Mouse (Mus musculus): ENCODE measurements around the gene Gm20909. TPM values are rescaled to one million over a fixed set of nuclear protein-coding genes. Genes with fewer than 3 reads are reported as not detected.

The Gm20909 gene
- polyA plus RNA-seq (2014; fragmentation: Illumina TruSeq; extraction: RNeasy Lipid Tissue Mini Kit (QIAGEN cat#74804); ENCODE audit: low replicate concordance) = not detected

DNA sequence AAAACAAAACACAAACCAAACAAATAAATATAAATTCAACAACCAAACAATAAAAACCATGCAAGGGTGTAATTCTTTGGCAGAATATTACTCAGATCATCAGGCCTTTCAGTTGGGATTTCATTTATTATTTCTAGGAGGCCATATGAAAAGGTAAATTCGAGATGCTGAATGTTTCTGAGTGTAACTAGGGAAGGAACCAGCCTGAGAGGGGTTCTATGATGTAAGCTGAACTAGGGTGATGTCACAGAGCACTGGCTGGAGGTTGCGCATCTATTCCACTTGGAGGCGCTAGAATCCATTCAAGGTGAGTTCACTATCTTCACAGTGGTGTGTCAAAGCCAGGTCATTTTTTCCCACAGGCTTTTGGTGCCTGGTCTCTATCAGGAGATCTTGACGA is at the start of gene Gm20909:
Gene Gm20909 (plus strand): TSS at position 301 of the 400 bp plus-strand sequence.

Other genes with a start within 250 kb of the Gm20909 start
- not detected for gene Gm29866, start 170.9 kb upstream of the Gm20909 start, polyA plus RNA-seq (2014; fragmentation: Illumina TruSeq; extraction: RNeasy Lipid Tissue Mini Kit (QIAGEN cat#74804); ENCODE audit: low replicate concordance)
- gene Gm20865, start 77.0 kb downstream of the Gm20909 start, polyA plus RNA-seq (2014; fragmentation: Illumina TruSeq; extraction: RNeasy Lipid Tissue Mini Kit (QIAGEN cat#74804); ENCODE audit: low replicate concordance) = not detected